Mouse (Mus musculus) C2C12 (cell line): ENCODE measurements at regions not wholly inside any gene's neighbourhood (a gene's known extent, or its start where the extent isn't known, plus 50 kb on each side); places are given as distances from the start of the nearest gene placed in this dataset.
A peak's percentile ranks its signal among the peaks of the same experiment; 100 is the strongest.

Experiments used
- H3K27me3 ChIP-seq: one replicate; pipeline ENCODE4 v1.6.1; 2011; ENCODE audit not compliant: control insufficient read depth, insufficient read depth, insufficient read length
- H3K36me3 ChIP-seq: one replicate; pipeline ENCODE4 v1.6.1; 2011; ENCODE audit not compliant: control insufficient read depth, insufficient read depth
- H3K4me3 ChIP-seq: one replicate; pipeline ENCODE4 v1.5.1; 2011; ENCODE audit warnings: mild to moderate bottlenecking, control low read depth; ENCODE audit not compliant: poor library complexity, insufficient read depth, severe bottlenecking
- H3K79me2 ChIP-seq: one replicate; pipeline ENCODE4 v1.6.1; 2011; ENCODE audit not compliant: control insufficient read depth, insufficient read depth
- H3K79me3 ChIP-seq: one replicate; pipeline ENCODE4 v1.6.1; 2011; ENCODE audit warnings: low read depth, control low read depth
- H3ac ChIP-seq: one replicate; pipeline ENCODE3; 2011; ENCODE audit warnings: low read depth; ENCODE audit not compliant: control insufficient read depth, insufficient read length
- CEBPB ChIP-seq: IDR thresholded peaks from one replicate; pipeline ENCODE4 v1.6.1; 2011; ENCODE audit warnings: low read depth, mild to moderate bottlenecking, control low read depth, moderate library complexity
- CTCF ChIP-seq: IDR thresholded peaks from one replicate; pipeline ENCODE4 v1.5.1; 2011; ENCODE audit not compliant: control insufficient read depth, insufficient read depth, insufficient read length
- FOSL1 ChIP-seq: IDR thresholded peaks from one replicate; pipeline ENCODE4 v1.8.0; 2011; ENCODE audit warnings: mild to moderate bottlenecking, low read length; ENCODE audit not compliant: poor library complexity, insufficient read depth, severe bottlenecking
- MAX ChIP-seq: IDR thresholded peaks from one replicate; pipeline ENCODE4 v1.6.1; 2011; ENCODE audit warnings: mild to moderate bottlenecking, control low read depth
- MYOD1 ChIP-seq: IDR thresholded peaks from one replicate; pipeline ENCODE4 v1.6.1; 2011; ENCODE audit warnings: low read depth; ENCODE audit not compliant: control insufficient read depth, insufficient read length
- MYOG ChIP-seq: IDR thresholded peaks from one replicate; pipeline ENCODE4 v1.6.1; 2011; ENCODE audit not compliant: control insufficient read depth, insufficient read length; ENCODE audit errors: extremely low read depth
- USF1 ChIP-seq: IDR thresholded peaks from one replicate; pipeline ENCODE4 v1.6.1; 2011; ENCODE audit warnings: low read depth, mild to moderate bottlenecking, control low read depth, moderate library complexity

GRCm38 (mm10) chr6:117596166-117596840 lies 244.7 kb upstream of the Zfp637 start:
- no peaks in the 10 kb centered on the region for H3K36me3 ChIP-seq
- no peaks in the 10 kb centered on the region for H3K27me3 ChIP-seq
- no peaks in the 10 kb centered on the region for H3K79me2 ChIP-seq
- H3K79me3 ChIP-seq: no peaks in the 10 kb centered on the region
- no peak for TF ChIP-seq CTCF
- no peak for TF ChIP-seq MYOD1
- TF ChIP-seq FOSL1: no peak
- no peak for TF ChIP-seq USF1
- TF ChIP-seq MYOG: no peak
- TF ChIP-seq MAX: no peak
- TF ChIP-seq CEBPB: no peak
- H3K4me3 ChIP-seq: no peak overlapping the region
- H3ac ChIP-seq: no peak overlapping the region

- H3K36me3 ChIP-seq: no peaks in the 10 kb centered on the region
- TF ChIP-seq MYOG: no peak
- peak; percentile 52 for TF ChIP-seq MYOD1
These were observed 236.1 kb upstream of the Zfp637 start for GRCm38 (mm10) chr6:117604834-117605233.

GRCm38 (mm10) chr6:117605685-117606084 lies 235.3 kb upstream of the Zfp637 start:
- no peak overlapping the region for H3K4me3 ChIP-seq
- H3K79me3 ChIP-seq: no peaks in the 10 kb centered on the region
- no peak overlapping the region for H3ac ChIP-seq
- H3K79me2 ChIP-seq: no peaks in the 10 kb centered on the region
- no peaks in the 10 kb centered on the region for H3K36me3 ChIP-seq
- no peaks in the 10 kb centered on the region for H3K27me3 ChIP-seq
- no peak for TF ChIP-seq MYOG
- TF ChIP-seq CTCF: no peak
- no peak for TF ChIP-seq USF1
- TF ChIP-seq FOSL1: no peak
- no peak for TF ChIP-seq MYOD1
- TF ChIP-seq MAX: no peak
- no peak for TF ChIP-seq CEBPB

More at GRCm38 (mm10) chr6:117604834-117605233, 236.1 kb upstream of the Zfp637 start:
- H3K4me3 ChIP-seq: no peak overlapping the region
- H3K27me3 ChIP-seq: no peaks in the 10 kb centered on the region
- no peak overlapping the region for H3ac ChIP-seq
- no peaks in the 10 kb centered on the region for H3K79me2 ChIP-seq
- no peaks in the 10 kb centered on the region for H3K79me3 ChIP-seq

GRCm38 (mm10) chr6:117606211-117606610 lies 234.8 kb upstream of the Zfp637 start:
- no peak overlapping the region for H3K4me3 ChIP-seq
- no peak overlapping the region for H3ac ChIP-seq
- H3K36me3 ChIP-seq: no peaks in the 10 kb centered on the region
- TF ChIP-seq MAX (no peak), MYOD1 (no peak), CTCF (no peak), FOSL1 (no peak), USF1 (no peak), CEBPB (no peak), MYOG (no peak)
- no peaks in the 10 kb centered on the region for H3K27me3 ChIP-seq
- H3K79me2 ChIP-seq: no peaks in the 10 kb centered on the region
- H3K79me3 ChIP-seq: no peaks in the 10 kb centered on the region

GRCm38 (mm10) chr6:117607023-117607422 lies 234.0 kb upstream of the Zfp637 start:
- H3K36me3 ChIP-seq: no peaks in the 10 kb centered on the region
- H3K27me3 ChIP-seq: no peaks in the 10 kb centered on the region
- no peaks in the 10 kb centered on the region for H3K79me2 ChIP-seq
- no peaks in the 10 kb centered on the region for H3K79me3 ChIP-seq
- TF ChIP-seq USF1 (no peak), FOSL1 (no peak)
- no peak overlapping the region for H3ac ChIP-seq
- no peak overlapping the region for H3K4me3 ChIP-seq
